Mouse (Mus musculus): ENCODE results near the gene Sec13. TPM values are rescaled to one million over a fixed set of nuclear protein-coding genes. Genes with fewer than 3 reads are reported as not detected.

Gene Sec13
- polyA plus RNA-seq, 1 experiment = 104 TPM

DNA sequence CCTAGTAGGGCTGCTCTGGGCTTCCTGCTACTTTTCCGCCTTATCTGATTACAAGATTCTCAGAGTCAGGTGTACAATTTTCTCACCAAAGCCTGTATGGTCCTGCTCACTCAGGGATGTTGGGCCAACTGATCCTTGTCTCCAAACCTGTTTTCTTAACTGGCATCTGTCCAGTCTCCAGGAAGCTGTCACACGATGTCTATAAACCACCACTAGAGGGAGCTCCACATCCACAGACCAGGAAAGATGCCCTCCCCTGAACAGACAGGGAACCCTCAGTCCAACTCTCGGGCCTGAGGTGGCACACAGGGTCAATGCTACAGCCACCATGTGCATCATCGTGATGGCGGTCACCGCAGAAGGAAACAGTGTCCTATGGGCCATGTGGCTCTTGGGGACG is 21.1 kb upstream of the Sec13 start:
- Histone ChIP-seq H3K4me1 (ENCODE audit: control insufficient read depth, insufficient read depth, low read length) (no peaks in the 10 kb centered on the region), H3K36me3 (ENCODE audit: control insufficient read depth, insufficient read depth, low read length, poor library complexity, severe bottlenecking) (no peaks in the 10 kb centered on the region), H3K9me3 (replicated peaks; ENCODE audit: control insufficient read depth, insufficient read depth, low read length, poor library complexity, severe bottlenecking) (no peaks in the 10 kb centered on the region), H3K9ac (ENCODE audit: low read depth, poor library complexity, severe bottlenecking) (no peak overlapping the region), H3K27me3 (ENCODE audit: control insufficient read depth, insufficient read depth, low read length, poor library complexity, severe bottlenecking) (no peaks in the 10 kb centered on the region), H3K4me3 (ENCODE audit: low read depth, low read length) (no peak overlapping the region), H3K27ac (ENCODE audit: insufficient read depth, low read length) (no peak overlapping the region)
- TF ChIP-seq EP300 (IDR thresholded peaks at IDR 0.05; ENCODE audit: insufficient read depth, low read depth, low read length) = no peak
- TF ChIP-seq CTCF (IDR thresholded peaks at IDR 0.05; ENCODE audit: low read depth, low read length) = peak; percentile 90
- no peak for TF ChIP-seq POLR2A (IDR thresholded peaks at IDR 0.05; ENCODE audit: insufficient read depth, low read length)

DNA sequence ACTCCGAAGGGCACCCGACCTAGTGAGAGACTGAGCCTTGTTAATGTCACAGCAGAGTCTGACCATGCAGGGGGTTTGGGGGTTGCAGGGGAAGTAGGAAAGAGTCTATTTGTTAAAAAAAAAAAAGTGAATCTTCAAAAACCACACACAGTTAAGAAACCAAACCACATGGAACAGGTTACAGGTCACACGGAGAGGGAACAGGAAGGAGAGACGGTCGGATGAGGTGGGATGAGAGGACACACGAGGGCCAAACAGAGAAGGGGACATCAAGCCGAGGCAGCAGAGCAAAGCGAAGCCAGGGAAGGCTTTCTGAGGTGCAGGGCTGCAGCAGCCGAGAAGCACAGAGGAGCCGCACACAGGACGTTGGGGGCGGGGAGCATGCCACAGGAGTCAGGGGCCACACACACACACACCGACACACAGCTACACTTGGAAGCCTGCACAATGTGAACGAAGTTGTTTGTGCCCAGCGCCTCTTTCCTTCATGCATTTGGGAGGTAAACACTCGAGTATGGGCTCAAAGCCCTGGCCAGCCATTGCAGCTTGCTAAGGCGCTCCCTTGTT is 8.7 kb upstream of the Sec13 start:
- Histone ChIP-seq H3K27ac (ENCODE audit: insufficient read depth, low read length) (no peak overlapping the region), H3K9ac (ENCODE audit: low read depth, poor library complexity, severe bottlenecking) (no peak overlapping the region), H3K27me3 (ENCODE audit: control insufficient read depth, insufficient read depth, low read length, poor library complexity, severe bottlenecking) (no peaks in the 10 kb centered on the region), H3K4me1 (ENCODE audit: control insufficient read depth, insufficient read depth, low read length) (no peaks in the 10 kb centered on the region), H3K4me3 (ENCODE audit: low read depth, low read length) (no peak overlapping the region), H3K9me3 (replicated peaks; ENCODE audit: control insufficient read depth, insufficient read depth, low read length, poor library complexity, severe bottlenecking) (no peaks in the 10 kb centered on the region), H3K36me3 (ENCODE audit: control insufficient read depth, insufficient read depth, low read length, poor library complexity, severe bottlenecking) (no peaks in the 10 kb centered on the region)
- no peak for TF ChIP-seq EP300 (IDR thresholded peaks at IDR 0.05; ENCODE audit: insufficient read depth, low read depth, low read length)

DNA sequence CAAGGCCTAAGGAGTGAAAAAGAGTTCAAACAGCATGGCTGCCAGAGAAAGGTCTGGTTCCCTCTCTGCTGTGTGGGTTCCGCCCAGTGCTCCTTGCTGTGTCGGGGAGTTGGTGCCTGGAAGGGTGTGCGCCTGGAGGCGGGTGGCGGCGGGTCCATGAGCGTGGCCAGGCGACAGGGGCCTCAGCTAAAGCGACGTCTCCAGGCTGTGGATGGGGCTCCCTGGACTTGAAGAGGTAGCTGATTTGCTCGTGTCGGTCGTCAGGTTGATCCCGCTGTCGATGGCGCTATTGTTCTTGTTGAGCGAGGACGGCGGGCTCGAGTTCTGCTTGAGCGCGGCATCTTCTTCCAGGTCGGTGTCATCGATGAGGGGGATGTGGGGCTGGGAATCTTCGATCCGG is 7.8 kb upstream of the Sec13 start:
- Histone ChIP-seq H3K9me3 (replicated peaks; ENCODE audit: control insufficient read depth, insufficient read depth, low read length, poor library complexity, severe bottlenecking) (no peaks in the 10 kb centered on the region), H3K27me3 (ENCODE audit: control insufficient read depth, insufficient read depth, low read length, poor library complexity, severe bottlenecking) (no peaks in the 10 kb centered on the region), H3K27ac (ENCODE audit: insufficient read depth, low read length) (no peak overlapping the region), H3K36me3 (ENCODE audit: control insufficient read depth, insufficient read depth, low read length, poor library complexity, severe bottlenecking) (no peaks in the 10 kb centered on the region), H3K9ac (ENCODE audit: low read depth, poor library complexity, severe bottlenecking) (peak overlapping the region; percentile 52; the same call in 1 of the 2 replicates), H3K4me1 (ENCODE audit: control insufficient read depth, insufficient read depth, low read length) (no peaks in the 10 kb centered on the region), H3K4me3 (ENCODE audit: low read depth, low read length) (peak overlapping the region; percentile 45)
- TF ChIP-seq EP300 (IDR thresholded peaks at IDR 0.05; ENCODE audit: insufficient read depth, low read depth, low read length) (no peak), POLR2A (IDR thresholded peaks at IDR 0.05; ENCODE audit: insufficient read depth, low read length) (no peak), CTCF (IDR thresholded peaks at IDR 0.05; ENCODE audit: low read depth, low read length) (no peak)

DNA sequence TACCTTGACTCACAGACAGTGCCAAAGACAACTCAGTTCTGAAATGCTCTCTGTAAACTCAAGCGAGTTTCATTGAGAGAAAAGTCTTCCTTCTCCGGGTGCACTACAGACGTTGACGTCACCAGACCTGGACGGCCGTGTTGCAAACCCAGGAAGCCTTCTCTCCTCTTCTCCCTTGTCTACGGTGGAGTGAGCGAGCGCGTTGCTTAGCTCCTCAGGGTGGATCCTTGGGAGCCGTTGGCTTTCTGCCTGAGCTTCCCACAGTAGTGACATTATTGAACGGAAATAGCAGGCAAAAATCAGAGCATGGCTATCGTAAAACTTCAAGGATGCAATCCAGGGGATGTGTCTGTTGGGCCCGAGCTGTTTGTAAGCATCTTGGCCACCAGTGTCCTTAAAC is 6.7 kb upstream of the Sec13 start:
- Histone ChIP-seq H3K4me1 (ENCODE audit: control insufficient read depth, insufficient read depth, low read length) (no peaks in the 10 kb centered on the region), H3K36me3 (ENCODE audit: control insufficient read depth, insufficient read depth, low read length, poor library complexity, severe bottlenecking) (no peaks in the 10 kb centered on the region), H3K27ac (ENCODE audit: insufficient read depth, low read length) (no peak overlapping the region), H3K4me3 (ENCODE audit: low read depth, low read length) (no peak overlapping the region), H3K9ac (ENCODE audit: low read depth, poor library complexity, severe bottlenecking) (no peak overlapping the region), H3K27me3 (ENCODE audit: control insufficient read depth, insufficient read depth, low read length, poor library complexity, severe bottlenecking) (no peaks in the 10 kb centered on the region), H3K9me3 (replicated peaks; ENCODE audit: control insufficient read depth, insufficient read depth, low read length, poor library complexity, severe bottlenecking) (no peaks in the 10 kb centered on the region)
- TF ChIP-seq EP300 (IDR thresholded peaks at IDR 0.05; ENCODE audit: insufficient read depth, low read depth, low read length) = no peak
- TF ChIP-seq POLR2A (IDR thresholded peaks at IDR 0.05; ENCODE audit: insufficient read depth, low read length) = no peak
- no peak for TF ChIP-seq CTCF (IDR thresholded peaks at IDR 0.05; ENCODE audit: low read depth, low read length)

DNA sequence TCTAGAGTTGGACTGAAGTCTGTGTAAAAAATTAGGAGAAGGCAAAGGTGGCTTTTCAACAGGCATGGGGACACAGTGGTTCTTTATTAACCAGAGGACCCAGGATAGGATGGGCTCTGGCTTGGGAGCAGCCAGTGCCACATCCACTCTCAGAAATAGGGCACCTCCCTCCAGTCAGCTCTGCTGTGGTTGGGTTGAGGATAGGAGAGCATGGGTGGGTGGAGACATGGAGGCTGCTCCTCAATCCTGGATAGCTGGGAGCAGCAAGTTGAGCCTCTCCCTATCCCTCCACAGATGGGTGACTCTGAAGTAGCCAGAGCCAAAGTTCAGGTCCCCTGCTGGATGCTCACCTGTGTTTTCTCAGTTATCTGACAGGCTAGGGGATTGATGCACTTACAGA is 4.6 kb upstream of the Sec13 start:
- Histone ChIP-seq H3K4me3 (ENCODE audit: low read depth, low read length) (no peak overlapping the region), H3K4me1 (ENCODE audit: control insufficient read depth, insufficient read depth, low read length) (no peaks in the 10 kb centered on the region), H3K27me3 (ENCODE audit: control insufficient read depth, insufficient read depth, low read length, poor library complexity, severe bottlenecking) (no peaks in the 10 kb centered on the region), H3K9me3 (replicated peaks; ENCODE audit: control insufficient read depth, insufficient read depth, low read length, poor library complexity, severe bottlenecking) (no peaks in the 10 kb centered on the region), H3K27ac (ENCODE audit: insufficient read depth, low read length) (no peak overlapping the region), H3K9ac (ENCODE audit: low read depth, poor library complexity, severe bottlenecking) (no peak overlapping the region), H3K36me3 (ENCODE audit: control insufficient read depth, insufficient read depth, low read length, poor library complexity, severe bottlenecking) (no peaks in the 10 kb centered on the region)
- TF ChIP-seq POLR2A (IDR thresholded peaks at IDR 0.05; ENCODE audit: insufficient read depth, low read length) (no peak), EP300 (IDR thresholded peaks at IDR 0.05; ENCODE audit: insufficient read depth, low read depth, low read length) (no peak)

DNA sequence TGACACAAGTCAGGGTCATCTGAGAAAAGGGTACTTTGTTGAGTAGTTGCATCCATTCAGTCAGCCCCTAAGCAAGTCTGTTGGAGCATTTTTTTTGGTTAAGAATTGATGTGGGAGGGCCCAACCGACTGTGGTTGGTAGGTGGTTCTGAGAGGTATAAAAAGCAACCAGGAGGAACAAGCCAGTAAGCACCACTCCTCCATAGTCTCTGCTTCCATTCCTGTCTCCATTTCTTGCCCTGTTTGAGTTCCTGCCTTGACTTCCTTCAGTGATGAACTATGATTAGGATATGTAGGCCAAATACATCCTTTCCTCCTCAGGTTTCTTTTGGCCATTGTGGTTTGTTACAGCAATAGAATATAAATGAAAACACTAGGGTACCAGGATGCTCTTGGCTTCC is 2.6 kb upstream of the Sec13 start:
- Histone ChIP-seq H3K4me3 (ENCODE audit: low read depth, low read length) (no peak overlapping the region), H3K4me1 (ENCODE audit: control insufficient read depth, insufficient read depth, low read length) (no peaks in the 10 kb centered on the region), H3K27me3 (ENCODE audit: control insufficient read depth, insufficient read depth, low read length, poor library complexity, severe bottlenecking) (no peaks in the 10 kb centered on the region), H3K9ac (ENCODE audit: low read depth, poor library complexity, severe bottlenecking) (no peak overlapping the region), H3K36me3 (ENCODE audit: control insufficient read depth, insufficient read depth, low read length, poor library complexity, severe bottlenecking) (no peaks in the 10 kb centered on the region), H3K9me3 (replicated peaks; ENCODE audit: control insufficient read depth, insufficient read depth, low read length, poor library complexity, severe bottlenecking) (no peaks in the 10 kb centered on the region), H3K27ac (ENCODE audit: insufficient read depth, low read length) (no peak overlapping the region)
- no peak for TF ChIP-seq CTCF (IDR thresholded peaks at IDR 0.05; ENCODE audit: low read depth, low read length)
- TF ChIP-seq EP300 (IDR thresholded peaks at IDR 0.05; ENCODE audit: insufficient read depth, low read depth, low read length) = no peak
- TF ChIP-seq POLR2A (IDR thresholded peaks at IDR 0.05; ENCODE audit: insufficient read depth, low read length) = no peak
